15 mouse cellular contexts compared by ENCODE assay signal in the genomic region with DNA sequence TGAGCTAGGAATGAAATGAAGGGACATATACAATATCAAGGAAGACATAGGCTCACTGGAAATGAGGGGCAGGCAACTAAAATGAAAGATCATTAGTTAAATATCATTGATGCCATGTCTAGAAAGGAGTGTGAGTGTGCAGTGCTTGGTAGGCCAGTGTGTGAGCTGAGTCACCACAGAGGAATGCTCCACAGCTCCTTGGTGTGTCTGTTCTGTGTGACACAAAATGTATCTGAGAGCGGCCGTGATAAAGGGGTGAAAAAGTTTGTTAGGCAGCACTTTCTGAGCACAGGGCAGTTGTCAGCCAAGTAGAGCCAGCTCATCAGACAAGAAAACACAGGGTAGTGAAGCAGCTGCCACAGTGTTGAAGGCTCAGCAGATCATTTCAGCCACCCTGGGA.
"Had no signal": no experiment of that assay in that cellular context is flagged by ENCODE, and none has a peak within 500 bp of the region (broad histone marks: within the 10 kb centered on the region; RNA-seq: fewer than 3 reads in every experiment).

No protein-coding gene starts in this region.

- H3K9ac ChIP-seq: limb, embryonic 12.5 days; liver, embryonic 13.5 days; liver, postnatal 0 days; lung, embryonic 15.5 days; midbrain, embryonic 12.5 days; neural tube, embryonic 13.5 days; stomach, embryonic 15.5 days had no signal

- H3K4me3 ChIP-seq: layer of hippocampus, adult 2 months; limb, embryonic 12.5 days; liver, embryonic 13.5 days; lung, embryonic 15.5 days; midbrain, embryonic 12.5 days; neural tube, embryonic 13.5 days; stomach, embryonic 15.5 days had no signal

- H3K4me1 ChIP-seq: liver, embryonic 13.5 days; lung, embryonic 15.5 days; midbrain, embryonic 12.5 days; neural tube, embryonic 13.5 days; stomach, embryonic 15.5 days had no signal

- H3K27me3 ChIP-seq: liver, embryonic 13.5 days; lung, embryonic 15.5 days; midbrain, embryonic 12.5 days; neural tube, embryonic 13.5 days; stomach, embryonic 15.5 days had no signal

- ATAC-seq: liver, postnatal 0 days; midbrain, embryonic 16.5 days had no signal

- H3K36me3 ChIP-seq: limb, embryonic 12.5 days; liver, embryonic 13.5 days; midbrain, embryonic 12.5 days; neural tube, embryonic 13.5 days; stomach, embryonic 15.5 days had no signal

- H3K27ac ChIP-seq: layer of hippocampus, adult 2 months; limb, embryonic 12.5 days; liver, embryonic 13.5 days; lung, embryonic 15.5 days; macrophage; midbrain, embryonic 12.5 days; neural tube, embryonic 13.5 days; stomach, embryonic 15.5 days had no signal

- DNase-seq: kidney, postnatal 10 days; kidney, postnatal 4 days; liver; liver, embryonic 13.5 days; liver, postnatal 0 days; lung, postnatal 14 days; right cerebral cortex, postnatal 14 days had no signal

- H3K9me3 ChIP-seq: limb, embryonic 12.5 days; liver, embryonic 13.5 days; lung, embryonic 15.5 days; midbrain, embryonic 12.5 days; neural tube, embryonic 13.5 days; stomach, embryonic 15.5 days had no signal

- H3K4me2 ChIP-seq: limb, embryonic 12.5 days; liver, embryonic 13.5 days; lung, embryonic 15.5 days; midbrain, embryonic 12.5 days; neural tube, embryonic 13.5 days; stomach, embryonic 15.5 days had no signal
